Mouse (Mus musculus) testis, adult 2 months (tissue): ENCODE data around the gene Proca1.

Experiments used
- CTCF ChIP-seq: fragments of 200-500 bp; IDR thresholded peaks from 2 replicates; pipeline ENCODE4 v1.5.1; 2012; ENCODE audit warnings: low read depth, mild to moderate bottlenecking, inconsistent platforms, low read length, moderate library complexity; ENCODE audit not compliant: control insufficient read depth, insufficient read depth, insufficient replicate concordance
- POLR2A ChIP-seq: fragments of 200-500 bp; IDR thresholded peaks from 2 replicates; pipeline ENCODE4 v1.6.1; 2012; ENCODE audit warnings: low read depth, mild to moderate bottlenecking, inconsistent platforms, low read length, moderate library complexity; ENCODE audit not compliant: control insufficient read depth

DNA sequence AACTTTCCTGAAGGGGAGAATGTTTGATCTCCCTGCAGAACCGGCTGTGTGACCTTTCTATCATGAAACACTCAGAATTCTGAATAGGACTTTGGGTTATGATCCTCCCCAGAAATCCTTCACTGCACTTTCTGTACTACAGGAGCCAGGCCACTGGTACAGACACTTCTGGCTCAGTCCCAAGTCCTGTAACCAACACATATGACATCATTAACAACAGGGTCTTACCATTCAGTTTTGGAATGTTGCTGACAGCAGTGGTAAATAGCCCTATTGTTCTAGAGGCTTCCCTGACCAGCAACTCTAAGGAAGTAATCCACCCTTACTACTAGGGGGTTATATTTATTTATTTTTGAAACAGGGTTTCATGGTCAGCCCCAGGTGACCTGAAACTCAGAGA, at the start of gene Proca1:
- TF ChIP-seq POLR2A, result no peak
- no peak for TF ChIP-seq CTCF
